In genomic region chr3:41913190-41913589, GRCm38 (mm10) we compare ENCODE assay signal across 13 mouse cellular contexts.
"Had no signal": no experiment of that assay in that cellular context is flagged by ENCODE, and none has a peak within 500 bp of the region (broad histone marks: within the 10 kb centered on the region; RNA-seq: fewer than 3 reads in every experiment).

No protein-coding gene starts in this region.

- H3K36me3 ChIP-seq: liver, embryonic 13.5 days had no signal

- H3K9me3 ChIP-seq: liver, embryonic 13.5 days had no signal

- DNase-seq: kidney, adult 18-20 months; kidney, adult 9 months; kidney, postnatal 10 days; kidney, postnatal 36 days; liver, embryonic 13.5 days; lung, adult 2 months; lung, postnatal 14 days; lung, postnatal 4 days; midbrain, embryonic 14.5 days; thymus, postnatal 25 days had no signal

- H3K4me1 ChIP-seq: liver, embryonic 13.5 days had no signal

- H3K27ac ChIP-seq: left cerebral cortex, adult 2 months; liver, embryonic 13.5 days had no signal

- ATAC-seq: intestine, embryonic 16.5 days had no signal

- H3K9ac ChIP-seq: liver, embryonic 13.5 days had no signal

- H3K27me3 ChIP-seq: liver, embryonic 13.5 days had no signal

- H3K4me3 ChIP-seq: left cerebral cortex, adult 2 months; liver, embryonic 13.5 days had no signal

- H3K4me2 ChIP-seq: liver, embryonic 13.5 days; midbrain, embryonic 11.5 days had no signal
